Mouse (Mus musculus) frontal cortex, postnatal 10 days (tissue): ENCODE measurements around the gene Vmn2r72.

Experiments
- DNase-seq, 2 experiments: peaks; one replicate each; pipeline ENCODE4 v3.0.0; 2022; ENCODE audit warnings: low spot score in 2 of 2, mixed read lengths in 1 of 2

The Vmn2r72 gene

GRCm38 (mm10) chr7:85754997-85755396, at the start of gene Vmn2r72:
Vmn2r72 (minus strand) TSS chr7:85755097.
- DNase-seq, result no peak
